Mouse (Mus musculus): ENCODE results near the gene Clca3a1.

Clca3a1 gene

DNA sequence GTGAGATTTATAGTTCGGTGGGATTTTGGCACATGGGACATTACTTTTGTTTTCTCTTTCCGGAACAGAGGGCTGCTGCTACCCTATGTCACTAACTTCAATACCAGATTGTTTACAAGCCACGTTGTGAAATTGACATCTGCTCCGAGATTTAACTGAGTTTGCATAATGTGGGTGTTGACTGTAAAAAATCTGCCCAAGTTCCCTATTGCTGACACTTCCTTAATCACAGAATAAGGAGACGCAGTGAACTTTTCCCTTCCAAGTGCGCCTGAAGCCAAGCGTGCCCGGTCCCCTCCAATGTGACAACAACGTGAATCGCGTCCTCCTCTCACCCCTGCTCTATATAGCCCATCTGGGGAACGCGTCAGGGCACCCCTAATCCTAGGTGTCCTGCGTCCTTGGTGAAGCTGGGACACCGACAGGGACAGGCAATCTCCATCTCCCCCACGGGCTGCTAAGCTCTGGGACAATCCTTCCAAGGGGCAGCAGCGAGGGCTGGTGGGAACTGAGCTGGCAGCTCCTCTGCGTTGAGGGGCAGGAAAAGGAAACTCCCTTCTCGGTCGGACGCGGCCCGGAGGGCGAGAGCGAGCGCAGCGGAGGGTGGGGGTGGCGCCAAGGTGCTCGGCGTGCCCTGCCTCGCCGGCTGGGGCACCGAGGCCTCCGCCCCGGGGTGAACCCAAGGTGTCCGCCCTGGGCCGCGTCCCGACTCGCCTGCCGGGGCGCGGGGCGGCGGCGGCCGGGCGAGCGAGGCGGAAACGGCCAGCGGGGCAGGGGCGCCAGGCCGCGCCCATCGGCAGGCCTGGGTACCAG lies 41.5 kb downstream of the Clca3a1 start:
- peak; percentile 60 for DNase-seq (ENCODE audit: low spot score)

DNA sequence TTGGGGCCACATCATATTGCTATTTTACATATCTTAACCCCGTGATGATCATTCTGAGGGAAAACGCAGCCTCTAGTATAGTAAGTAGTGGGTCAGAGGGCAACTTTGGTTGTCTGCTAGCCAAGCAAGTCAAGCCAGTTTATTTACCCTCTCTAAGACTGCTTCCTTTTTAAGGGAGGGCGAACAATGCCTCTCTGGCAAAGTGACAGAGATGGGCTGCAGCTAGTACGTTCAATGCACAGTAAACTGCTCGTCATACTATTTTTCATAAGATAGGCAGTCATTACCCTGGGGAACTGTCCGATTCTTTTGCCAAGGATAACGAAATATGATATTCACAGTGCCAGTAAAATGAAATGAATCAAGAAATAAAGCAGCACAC lies 42.1 kb downstream of the Clca3a1 start:
- DNase-seq (ENCODE audit: low spot score), result peak; percentile 18

DNA sequence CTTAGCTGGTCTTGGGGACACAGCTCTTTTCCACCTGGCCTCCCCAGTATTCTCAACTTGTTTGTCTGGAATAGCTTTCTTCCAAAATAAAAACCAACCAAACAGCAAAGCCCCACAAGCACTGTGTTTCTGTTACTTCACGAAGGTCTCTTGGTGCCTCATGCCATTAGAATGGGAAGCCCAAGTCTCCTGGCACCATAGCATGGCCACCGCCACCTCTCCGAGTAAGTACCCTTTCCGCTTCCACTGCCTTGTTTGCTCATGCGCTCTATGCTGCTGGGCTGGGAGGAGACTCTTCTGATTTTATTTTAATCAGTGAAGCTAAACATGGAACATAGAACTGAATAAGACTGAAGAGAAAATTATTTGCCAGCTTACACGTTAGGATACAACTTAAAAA lies 42.9 kb downstream of the Clca3a1 start:
- no peak for DNase-seq (ENCODE audit: low spot score)

DNA sequence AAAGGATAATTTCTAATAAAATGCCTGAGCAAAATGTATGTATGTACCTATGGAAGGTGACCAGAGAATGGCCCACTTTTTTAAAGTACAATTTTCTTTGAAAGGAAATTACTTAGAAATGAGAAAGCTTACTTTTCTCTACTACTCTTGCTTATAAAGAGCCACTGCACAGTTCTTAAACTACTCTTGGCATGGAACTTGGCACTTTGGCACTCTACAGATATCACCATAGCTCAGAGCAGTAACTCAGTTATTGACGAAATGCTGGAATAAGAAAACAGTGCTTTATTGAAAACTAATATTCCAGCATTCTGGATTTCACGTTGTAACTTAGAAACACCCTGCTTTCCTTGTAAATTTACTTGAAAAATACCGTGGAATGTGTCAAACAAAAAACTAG lies 43.7 kb downstream of the Clca3a1 start:
- DNase-seq (ENCODE audit: low spot score), result no peak

DNA sequence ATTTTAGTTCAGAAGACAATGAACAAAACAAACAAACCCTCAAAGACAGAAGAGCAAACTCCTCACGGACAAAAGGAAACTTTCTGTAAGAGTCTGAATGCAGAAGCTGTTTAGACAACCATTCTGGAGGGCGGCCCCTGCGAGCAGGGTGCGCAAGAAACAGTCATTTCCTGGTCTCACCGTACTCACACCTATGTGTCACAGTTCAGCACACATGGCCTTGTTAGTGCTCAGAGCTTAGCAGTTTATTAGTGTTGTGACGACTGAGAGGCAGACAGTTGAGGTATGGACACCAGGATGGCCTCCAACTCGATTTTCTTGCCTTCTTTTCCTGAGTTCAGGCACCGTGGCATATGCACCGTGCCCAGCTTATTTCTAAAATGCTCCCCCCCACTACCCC lies 44.9 kb downstream of the Clca3a1 start:
- DNase-seq (ENCODE audit: low spot score), result no peak

DNA sequence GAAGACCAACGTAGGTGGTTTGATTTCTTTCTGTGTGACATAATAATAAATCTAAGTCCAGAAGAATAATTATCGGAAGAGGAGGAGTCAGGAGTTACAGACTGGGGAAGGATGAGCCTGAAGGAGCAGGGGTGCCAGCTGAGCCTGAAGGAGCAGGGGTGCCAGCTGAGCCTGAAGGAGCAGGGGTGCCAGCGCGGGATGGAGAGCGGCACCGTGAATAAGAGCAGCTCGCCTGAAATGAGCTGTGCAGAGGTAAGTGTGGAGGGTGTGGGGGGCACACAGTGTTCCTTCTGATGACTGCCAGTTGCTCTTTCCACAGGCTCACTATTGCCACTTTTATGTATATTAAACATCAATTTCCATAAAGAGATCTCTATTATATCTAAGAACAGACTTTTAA lies 45.7 kb downstream of the Clca3a1 start:
- DNase-seq (ENCODE audit: low spot score), result no peak

DNA sequence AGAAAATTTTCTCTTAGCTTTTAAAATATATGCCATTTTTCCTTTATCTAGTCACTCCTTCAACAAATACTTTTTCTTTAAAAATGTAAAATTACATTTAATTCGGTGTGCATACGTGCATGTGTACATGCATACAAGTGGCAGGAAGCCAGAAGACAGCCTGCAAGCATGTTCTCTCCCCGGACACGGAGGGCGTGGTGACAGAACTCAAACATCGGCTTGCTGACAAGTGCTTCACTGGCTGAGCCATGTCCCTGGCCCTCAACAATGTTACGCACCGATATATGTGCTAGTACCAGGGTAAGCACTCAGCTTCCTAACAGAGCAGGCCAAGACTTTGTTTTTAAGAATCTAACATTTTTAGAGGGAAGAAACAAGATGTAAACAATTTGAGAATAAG lies 46.2 kb downstream of the Clca3a1 start:
- DNase-seq (ENCODE audit: low spot score), result no peak

DNA sequence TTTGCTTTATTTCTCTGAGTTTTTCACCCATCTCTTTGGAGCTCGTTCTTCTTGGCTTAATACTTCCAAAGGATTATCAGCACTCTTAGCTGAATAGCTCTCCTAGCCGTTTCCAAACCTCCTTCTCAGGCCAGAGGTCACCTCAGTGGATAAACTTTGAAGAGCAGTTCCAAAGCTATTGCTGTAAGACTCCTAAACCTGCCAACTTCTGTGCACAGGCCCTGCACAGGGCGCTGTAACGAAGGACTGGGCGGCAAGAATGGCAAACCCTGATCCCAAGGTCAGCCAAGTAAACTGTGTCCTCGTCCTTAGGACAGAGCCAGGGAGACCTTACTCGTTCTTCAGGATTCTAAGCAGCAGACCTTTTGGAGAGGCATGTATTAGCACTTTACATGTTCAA lies 46.7 kb downstream of the Clca3a1 start:
- no peak for DNase-seq (ENCODE audit: low spot score)

DNA sequence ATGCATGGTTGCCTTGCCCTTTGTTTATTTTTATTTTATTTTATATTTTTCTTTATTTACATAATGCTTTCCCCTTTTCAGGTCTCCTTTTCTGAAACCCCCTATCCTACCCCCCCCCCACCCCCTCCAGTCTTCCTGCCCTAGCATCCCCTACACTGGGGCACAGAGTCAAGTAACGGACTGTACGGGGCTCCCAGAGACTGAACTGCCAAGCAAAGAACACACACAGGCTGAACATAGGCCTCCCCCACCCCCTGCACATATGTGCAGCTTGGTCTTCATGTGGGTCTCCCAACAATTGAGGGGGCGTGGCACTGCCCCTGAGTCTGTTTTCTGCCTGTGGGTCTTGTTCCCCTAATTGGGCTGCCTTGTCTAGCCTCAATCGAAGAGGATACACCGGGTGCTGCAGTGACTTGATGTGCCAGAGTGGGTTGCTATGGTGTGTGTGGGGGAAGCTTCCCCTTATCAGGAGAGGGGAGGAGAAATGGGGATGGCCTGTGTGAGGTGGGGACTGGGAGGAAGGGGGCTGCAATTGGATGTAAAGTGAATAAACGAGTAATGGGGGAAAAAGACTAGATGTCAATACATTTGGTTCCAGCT lies 49.1 kb downstream of the Clca3a1 start:
- no peak for DNase-seq (ENCODE audit: low spot score)

DNA sequence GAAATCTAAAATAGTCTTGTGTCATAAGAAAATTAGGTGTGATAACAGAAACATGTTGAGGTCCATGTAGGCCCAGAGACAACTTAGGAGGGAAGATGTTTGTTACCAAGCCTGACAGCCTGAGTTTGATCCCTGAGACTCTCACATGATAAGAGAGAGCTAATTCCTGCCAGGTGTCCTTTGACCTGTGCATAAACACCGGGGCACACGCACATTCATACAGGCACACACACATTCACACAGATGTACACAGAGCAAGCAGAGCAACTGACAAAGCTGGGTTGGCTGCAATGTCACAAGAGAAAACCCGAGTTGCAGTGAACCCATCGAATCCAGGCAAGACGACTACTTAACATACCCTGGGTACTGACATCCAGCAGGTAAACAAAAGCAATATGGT lies 52.2 kb downstream of the Clca3a1 start:
- no peak for DNase-seq (ENCODE audit: low spot score)

DNA sequence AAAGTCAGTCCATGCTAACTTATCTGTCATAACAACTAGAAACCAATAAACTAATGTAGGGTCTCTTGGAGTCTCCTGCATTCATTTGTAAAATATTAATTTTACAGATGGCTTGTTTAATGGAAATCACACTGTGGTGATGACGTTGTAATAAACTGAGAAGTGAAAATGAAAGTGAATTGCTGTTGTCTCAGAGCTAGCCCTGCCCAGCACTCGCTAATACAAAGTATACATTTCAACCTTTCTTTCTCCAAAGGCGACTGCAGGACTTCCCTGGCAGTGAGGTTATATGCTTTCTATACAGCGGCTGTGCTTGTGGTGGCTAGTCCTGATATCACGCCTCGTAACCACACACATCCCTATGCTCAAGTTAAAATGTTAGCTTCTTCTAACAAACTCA lies 56.8 kb downstream of the Clca3a1 start:
- DNase-seq (ENCODE audit: low spot score), result no peak

DNA sequence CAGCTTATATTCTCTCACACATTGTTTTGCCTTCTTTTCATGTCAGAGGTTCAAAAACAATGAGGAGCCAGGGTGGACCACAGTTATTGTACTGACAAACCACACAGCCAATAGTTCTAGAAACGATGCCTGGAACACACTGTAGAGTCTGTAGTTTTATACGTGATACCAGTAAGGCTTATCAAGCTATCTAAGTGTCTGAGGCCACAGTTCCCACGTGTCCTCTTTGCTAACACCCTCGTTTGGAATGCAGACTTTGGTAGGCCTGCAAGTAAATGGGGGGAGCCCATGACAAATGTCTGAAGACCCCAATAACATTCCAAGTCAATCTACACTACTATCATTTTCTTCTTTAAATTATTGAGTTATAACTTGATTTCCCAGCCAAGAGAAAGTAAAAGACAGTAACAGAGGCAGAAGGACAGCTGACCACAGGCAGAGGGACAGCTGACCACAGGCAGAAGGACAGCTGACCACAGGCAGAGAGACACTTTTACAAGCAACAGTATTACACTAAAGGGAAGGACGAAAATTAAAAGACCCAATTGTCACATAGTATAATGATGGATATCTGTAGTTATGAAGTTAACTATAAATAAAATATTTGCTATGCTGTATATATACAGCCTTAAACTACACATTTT lies 61.9 kb downstream of the Clca3a1 start:
- DNase-seq (ENCODE audit: low spot score), result no peak

DNA sequence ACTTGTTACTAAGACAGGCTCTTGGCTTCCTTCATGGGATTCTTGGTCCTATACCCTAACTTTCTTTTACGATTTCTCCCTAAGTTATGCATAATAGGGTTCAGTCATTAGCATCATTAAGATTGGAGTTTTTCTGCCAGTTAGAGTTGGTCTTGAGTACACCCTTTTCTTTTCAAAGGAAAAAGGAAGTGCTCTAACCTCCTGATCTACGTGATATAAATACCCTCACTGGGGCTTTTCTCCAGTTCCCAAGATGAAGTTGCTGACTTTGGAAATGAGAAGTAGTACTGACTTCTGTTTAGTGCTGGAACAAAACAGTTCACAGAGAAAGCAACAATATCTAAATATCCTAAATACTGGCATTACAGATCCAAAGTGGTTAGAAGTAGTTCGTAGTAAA lies 62.8 kb downstream of the Clca3a1 start:
- no peak for DNase-seq (ENCODE audit: low spot score)

DNA sequence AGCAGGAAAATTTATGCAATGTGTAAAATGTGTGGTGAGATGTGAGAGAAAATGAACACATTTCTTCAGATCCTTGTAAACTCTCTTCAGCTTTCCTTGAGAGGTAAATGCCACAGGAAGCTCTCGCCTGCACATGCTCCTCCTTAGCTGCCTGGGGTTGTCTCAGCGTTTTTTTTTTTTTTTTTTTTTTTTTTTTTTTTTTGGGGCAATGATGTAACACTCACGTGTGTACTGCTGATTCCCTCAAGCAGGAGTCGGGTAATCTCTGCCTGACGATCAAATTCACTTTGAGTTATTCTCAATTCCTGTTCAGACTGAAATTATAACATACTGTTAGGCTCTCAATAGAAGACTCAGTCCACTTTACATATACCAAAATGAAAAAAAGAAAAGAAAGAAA lies 63.6 kb downstream of the Clca3a1 start:
- no peak for DNase-seq (ENCODE audit: low spot score)

DNA sequence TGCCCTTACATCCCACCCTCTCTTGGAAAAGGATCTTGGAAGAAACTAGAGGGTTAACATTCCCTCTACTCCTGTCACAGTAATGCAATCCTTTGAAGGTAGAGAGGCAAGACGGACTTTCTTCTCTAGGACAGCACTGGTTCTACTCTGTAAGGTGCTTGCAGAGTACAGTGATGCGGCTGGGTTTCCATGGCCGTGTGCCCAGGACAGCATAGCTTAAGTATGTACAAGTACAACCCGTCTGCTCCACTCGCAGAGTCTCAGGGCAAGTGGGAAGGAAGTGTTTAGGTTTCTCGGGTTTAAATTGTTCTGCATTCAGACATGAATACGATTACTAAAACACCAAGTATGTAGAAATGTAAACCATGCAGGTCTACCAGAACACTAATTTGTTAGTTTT lies 65.8 kb downstream of the Clca3a1 start:
- no peak for DNase-seq (ENCODE audit: low spot score)

DNA sequence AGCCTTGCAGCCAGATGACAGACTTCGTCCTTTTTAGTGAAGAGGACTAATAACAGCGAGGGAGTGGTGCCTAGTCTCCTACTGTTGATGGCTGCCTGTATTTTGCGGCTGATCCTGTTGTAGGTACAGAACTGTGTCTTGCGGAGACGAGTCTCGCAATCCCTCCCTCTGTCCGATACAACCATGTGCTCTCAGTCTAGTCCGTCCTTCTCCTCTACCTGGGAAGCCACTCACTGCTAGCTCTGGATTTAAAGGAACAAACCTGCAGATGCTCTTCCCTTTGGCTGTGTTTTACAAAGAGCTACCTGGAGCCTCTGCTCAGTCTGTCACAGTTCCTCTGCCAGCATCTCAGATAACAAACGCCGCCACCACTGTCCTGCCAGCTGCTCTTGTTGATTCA lies 66.7 kb downstream of the Clca3a1 start:
- no peak for DNase-seq (ENCODE audit: low spot score)

DNA sequence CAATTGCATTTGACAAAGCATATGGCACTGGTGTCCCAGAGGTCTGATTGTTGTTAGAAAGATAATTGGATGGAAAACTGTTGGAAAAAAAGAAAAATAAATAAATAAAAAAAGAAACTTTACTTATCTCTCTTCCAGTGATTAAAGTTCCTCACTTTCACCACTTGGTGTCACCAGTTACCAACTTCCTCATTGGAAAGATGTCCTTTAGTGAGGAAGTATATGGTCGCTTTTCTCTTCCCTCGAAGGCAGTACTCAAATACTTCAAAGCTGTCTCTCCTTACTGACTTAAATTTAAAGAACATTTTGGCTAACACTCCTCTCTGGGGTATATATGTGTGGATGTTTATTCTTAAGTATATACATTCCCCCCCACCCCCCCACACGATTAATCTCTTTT lies 68.7 kb downstream of the Clca3a1 start:
- no peak for DNase-seq (ENCODE audit: low spot score)

DNA sequence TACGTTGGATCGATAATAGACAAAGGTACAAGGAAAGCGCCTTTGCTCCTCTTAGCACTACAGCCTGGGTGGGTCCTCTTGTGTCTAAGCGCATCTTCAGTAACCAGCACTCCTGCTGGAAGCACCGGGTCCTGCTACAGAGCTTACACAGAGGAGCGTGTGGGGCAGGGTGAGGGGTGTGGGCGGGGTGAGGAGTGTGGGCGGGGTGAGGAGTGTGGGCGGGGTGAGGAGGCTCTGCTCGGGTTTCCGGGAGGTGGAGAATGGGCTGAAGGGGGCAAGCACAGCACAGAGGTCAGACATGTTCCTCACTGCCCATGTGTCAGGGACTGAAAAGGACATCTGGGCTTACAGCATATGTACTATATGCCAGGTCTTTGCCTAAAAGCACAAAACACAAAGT lies 71.5 kb downstream of the Clca3a1 start:
- no peak for DNase-seq (ENCODE audit: low spot score)

DNA sequence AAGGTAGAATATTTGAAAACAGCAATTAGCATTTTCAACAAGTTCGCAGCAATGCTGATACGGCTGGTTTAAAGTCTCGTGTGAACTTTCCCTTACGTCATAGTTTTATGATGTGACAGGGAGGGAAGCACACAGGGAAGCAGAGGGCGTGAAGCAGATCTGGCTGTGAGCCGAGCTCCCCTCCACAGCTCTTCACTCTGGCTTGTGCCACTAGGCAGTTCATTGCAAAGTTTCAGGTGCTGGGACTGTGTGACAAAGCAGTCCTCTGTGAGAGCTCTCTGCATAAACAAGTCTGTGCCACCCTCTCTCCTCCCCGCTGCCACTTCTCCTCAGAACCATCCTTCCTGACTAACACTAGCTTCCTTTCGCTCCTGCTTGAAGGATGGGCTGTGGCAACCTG lies 72.5 kb downstream of the Clca3a1 start:
- DNase-seq (ENCODE audit: low spot score), result no peak

DNA sequence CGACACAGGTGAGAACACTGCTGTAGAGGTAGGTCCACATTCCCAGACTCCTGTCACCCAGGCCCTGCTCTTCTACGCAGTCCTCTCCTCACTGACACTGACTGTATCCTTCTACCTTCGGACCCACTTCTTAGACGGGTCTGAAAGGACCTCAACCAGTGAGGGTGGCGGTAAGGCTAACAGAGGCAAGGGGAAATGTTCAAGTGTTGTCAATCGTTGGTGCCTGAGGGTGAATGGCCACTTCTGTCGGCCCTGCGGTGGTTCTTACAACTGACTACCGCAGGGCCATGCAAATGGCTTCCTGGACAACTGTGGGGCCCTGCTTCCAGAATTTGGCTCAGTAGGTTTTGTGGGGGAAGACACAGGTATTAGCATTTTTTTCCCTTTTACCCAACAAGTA lies 73.2 kb downstream of the Clca3a1 start:
- no peak for DNase-seq (ENCODE audit: low spot score)

DNA sequence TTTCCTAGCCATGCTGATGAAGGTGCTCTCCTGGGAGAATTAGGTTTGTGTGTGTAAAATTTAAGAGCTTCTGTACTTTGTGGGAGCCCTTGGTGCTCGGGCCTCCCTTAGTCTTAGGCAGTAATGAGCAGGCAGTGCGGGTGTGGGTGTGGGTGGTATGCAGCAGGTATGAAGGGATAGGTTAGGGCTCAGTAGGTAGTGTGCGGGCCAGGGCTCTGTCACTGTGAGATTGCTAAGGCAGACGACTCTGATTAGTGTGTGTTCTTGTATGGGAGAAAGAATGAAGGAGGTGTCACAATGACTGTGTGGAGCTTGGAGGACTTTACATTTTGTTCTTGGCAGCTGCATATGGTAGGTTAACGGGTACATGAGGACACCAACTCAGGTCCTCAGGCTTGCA lies 74.6 kb downstream of the Clca3a1 start:
- no peak for DNase-seq (ENCODE audit: low spot score)

DNA sequence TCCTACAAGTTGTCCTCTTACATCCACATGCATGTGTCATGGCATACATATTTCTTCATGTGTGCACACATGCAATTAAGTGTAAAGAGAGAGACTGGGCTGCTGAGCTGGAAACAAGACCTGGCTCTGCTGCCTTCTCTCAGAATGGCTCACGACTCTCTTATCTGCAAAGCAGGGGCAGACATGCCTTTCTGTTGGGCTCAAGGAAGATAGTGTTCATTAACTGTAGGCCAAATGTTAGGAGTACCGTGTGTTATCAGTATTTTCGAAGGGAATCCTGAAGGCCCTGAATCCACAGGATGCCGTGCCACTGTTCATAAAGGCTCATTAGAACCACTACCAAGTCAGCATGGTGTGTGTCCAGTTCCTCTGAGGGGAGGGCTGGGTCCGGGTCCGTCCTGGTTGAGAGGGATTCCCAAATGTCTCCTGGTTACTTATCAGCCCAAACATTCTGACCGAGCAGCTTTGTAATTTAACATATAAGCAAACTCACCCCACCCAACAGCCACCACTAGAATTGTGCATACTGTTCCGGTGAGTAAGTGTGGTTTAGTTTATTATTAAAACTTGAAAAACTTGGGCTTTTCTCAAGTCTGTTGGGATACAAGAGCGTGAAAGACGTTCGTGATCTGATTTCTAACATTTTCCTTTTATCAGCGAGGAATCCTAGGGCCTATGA lies 77.5 kb downstream of the Clca3a1 start:
- DNase-seq (ENCODE audit: low spot score), result no peak

DNA sequence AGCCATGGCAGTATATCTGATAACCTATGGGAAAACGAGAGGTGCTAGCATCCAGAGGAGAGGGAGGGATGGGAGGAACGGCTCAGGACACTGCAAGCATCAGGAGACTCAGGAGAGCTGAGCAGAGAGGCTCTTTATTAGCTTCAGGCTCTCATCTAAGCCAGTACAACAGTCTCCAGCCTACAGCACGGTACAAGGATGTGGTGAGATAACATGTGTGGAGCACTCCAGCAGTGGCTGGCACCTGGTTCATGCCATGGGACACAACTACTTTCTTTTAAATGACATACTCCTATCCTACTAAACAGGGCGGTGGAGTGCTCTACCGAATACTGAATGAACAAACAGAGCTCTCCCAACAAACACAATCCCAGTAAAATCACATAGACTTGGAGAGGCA lies 79.2 kb downstream of the Clca3a1 start:
- DNase-seq (ENCODE audit: low spot score), result no peak

Measured in urinary bladder, postnatal 25 days (tissue).